Mouse (Mus musculus) megakaryocyte progenitor cell, adult 5-6 weeks (primary cell): ENCODE data around the gene Tsku. TPM values are rescaled to one million over a fixed set of nuclear protein-coding genes. Genes with fewer than 3 reads are reported as not detected.

ENCODE experiments used
- ATAC-seq: replicated peaks from 2 replicates; pipeline ENCODE4 v1.8.0; 2016; ENCODE audit warnings: mild to moderate bottlenecking, moderate TSS enrichment, inconsistent platforms; ENCODE audit not compliant: poor library complexity
- total RNA-seq, 2 experiments: library from RNA; stranded (forward) in 1 of 2; stranded (reverse) in 1 of 2; fragments of 157-497, 149-512 nt in 1 of 2; fragments of 200-1000 nt in 1 of 2; gene quantifications; 2 replicates each; pipeline versions ENCODE4 v1.2.3 to v1.2.4; 2015 to 2017

The Tsku gene
- total RNA-seq, 2 experiments from 2014 or later = not detected

DNA sequence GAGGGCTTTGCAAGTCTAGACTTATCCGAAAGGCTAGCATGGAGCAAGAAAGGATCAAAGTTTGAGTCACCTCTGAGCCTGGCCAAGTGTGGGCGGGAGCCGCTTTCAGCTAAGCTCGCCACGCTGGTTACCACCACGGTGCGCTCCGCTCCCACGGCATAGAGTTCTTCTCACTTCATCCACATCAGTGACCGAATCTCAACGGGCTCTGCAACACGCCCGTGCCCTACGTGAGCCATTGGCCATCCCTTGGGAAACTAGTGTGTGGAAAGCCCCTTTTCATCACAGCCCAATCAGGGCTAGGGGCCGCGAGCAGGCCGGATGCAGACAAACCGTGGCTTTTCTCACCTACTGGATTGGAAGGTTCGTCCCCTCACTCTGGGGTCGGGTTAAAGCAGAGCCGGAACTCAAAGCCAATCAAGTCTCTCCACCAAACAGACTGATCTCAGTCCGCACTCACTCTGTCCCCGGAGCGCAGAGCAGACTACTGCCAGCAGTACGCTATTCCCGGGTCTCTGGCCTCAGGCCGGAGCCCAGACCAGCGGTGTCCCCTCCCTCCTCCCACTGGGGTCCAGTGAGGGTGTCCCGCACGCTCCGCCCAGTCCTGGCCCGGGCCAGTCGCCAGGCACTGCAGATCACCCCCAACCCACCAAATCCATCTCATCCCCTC is 1.0 kb downstream of the Tsku start:
- peak; percentile 9; the same call in 1 of the 2 replicates for ATAC-seq

DNA sequence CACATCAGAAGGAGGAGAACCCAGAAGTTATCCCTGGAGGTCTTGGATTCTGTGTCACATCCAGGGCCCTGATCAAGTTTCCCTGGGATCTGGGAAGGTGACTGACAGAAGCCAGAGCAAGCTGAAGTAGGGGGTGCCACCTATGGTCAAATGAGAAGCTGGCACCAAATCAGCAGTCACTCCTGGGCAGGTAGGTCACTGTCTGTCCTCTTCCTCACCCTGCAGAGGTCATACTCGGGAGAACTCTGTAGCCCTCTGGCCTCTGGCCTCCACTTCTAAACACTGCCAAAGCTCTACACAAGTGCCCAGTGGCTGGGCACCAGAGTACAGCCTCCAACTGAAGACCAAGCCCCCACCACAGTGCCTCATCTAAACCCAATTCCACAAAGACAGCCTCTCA is 3.1 kb downstream of the Tsku start:
- ATAC-seq = no peak

DNA sequence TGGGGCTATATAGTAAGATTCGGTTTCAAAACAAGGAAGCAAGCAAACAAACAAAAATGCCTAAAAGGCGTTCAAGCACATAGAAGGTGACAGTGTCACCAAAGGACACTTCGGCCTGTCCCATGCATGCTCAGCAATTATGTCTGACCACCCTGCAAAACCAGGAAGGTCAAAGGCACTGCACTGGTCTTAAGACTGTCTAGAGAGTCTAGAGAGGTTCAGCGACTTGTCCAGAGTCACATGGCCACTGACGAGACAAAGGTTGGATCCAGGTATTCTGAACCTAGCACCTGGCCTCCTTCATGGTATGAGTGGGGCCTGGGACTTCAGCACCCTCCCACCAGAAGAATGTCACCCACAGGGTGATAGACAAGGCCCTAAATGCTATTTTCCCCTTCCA is 3.8 kb downstream of the Tsku start:
- ATAC-seq = no peak

DNA sequence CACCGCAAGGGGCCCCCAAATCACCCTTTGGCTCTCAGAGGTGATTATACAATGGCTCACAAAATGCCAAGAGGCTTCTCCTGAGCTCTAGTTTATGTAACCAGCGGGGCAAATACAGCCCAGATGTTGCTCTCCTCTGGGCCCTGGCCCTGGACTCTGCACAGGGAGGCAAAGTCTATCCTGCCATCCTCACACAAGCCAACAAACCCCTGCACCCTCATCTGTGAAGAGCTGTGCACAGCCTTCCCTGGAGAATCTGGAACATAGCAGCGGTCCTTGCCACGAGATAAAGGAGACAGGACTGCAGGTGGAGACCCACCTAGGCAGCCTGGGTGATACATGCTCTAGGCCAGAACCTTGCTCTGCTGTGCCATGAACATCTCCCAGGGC is 6.2 kb downstream of the Tsku start:
- no peak for ATAC-seq

DNA sequence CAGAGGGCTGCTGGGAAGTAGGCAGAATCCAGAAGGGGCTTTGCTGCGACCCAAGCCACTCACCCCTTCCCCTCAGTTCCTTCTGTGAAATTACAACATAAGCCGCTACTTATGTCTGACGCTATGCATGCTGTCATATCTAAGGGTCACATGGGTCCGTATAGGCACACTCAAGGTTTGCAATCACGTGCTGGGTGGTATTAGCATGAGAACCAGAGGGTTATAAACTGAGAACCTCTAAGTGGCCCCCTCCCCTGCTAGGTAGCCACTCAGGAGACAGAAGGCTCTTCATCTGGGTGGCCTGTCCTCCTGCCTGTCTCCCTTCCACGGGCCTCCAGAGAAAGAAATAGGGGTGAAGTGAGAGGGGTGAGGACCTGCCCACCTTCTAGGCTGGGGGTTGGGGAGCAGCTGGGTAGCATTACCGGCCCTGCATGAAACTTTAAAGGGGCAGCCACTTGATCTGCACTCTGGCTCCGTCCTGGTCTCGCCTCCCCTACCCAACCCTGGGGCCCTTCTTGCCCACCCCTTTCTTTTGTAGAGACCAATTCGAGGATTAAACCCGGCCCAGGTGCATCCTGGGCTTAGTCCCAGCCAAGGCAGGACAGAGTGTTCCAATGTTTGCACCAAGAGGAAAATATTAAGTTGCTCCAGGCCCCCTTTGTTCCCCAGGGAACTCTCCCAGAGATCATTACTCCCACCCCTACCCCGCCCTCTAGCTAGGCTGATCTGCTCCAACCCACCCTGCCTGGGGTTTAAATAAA is 6.8 kb downstream of the Tsku start:
- no peak for ATAC-seq

DNA sequence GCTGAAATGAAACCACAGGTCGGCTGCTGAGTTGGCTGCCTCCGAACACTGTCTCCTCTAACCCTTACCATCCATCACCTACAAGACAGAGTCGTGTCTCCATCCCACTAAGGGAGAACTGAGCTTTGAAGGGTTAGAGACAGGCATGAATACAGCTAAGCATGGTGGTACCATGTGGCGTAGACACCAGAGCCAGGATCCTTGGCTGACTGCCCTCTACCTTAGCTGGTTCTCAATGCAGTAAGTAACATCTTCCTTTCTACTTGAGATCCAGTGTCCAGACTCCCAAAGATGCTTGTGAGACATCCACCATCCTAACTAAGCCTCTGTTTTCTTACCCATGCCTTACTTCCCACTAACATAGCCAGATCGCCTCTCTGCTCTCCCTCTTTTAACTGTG is 7.5 kb downstream of the Tsku start:
- ATAC-seq = no peak

DNA sequence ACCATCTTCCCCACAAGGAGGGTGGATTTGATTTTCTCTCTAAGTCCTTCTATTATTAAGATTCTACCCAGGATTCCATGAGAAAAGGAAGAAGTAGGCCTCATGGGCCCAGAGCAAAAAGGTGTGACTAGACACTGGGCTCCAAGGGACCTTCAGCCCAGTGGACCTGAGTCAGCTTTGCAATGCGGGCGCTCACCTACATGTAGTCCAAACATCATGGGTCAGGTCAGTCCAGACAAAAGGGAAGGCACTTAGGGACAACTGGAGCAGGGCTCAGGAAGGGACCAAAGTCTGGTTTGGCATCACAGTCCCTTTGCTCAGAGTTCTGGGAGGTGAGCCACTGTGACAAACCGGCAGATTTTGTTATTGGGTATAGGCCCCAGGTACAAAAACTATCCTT is 9.6 kb downstream of the Tsku start:
- no peak for ATAC-seq

DNA sequence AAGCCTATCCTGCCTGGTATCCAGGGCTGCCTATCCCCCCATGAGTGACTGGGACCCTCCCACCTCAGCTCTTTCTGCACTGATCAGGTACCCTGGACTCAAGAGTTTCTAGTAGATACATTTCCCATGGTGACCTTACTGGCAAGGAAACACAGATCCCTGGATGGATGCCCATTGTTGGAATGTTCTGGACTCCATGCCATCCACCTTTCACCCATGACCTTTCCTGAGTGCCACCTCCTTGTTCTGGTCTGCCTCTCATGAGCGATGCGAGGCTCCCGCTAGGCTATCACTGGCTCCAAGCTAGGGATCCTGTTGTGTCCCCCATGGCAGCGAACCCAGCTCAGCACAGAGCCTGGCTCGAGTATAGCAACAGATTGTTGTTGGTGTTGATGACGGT is 11.3 kb downstream of the Tsku start:
- no peak for ATAC-seq

DNA sequence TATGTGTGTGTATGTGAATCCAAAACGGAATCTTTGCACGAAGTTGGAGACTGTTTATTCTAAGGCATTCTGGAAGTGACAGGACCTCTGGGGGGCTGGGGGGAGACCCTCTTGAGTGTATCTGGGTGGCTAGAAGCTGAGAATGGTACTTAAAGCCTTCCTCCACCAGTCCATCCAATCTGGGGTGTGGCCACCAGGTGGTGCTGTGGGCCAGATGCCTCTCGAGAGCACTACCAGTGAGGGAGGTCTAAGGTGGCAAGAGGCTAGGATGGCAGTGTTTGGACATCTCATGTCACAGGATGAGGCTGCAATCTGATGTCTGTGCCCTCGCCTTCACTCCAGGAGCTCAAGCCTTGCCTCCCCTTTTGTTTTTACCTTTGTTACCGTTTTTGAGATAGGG is 12.0 kb downstream of the Tsku start:
- peak; percentile 88 for ATAC-seq

DNA sequence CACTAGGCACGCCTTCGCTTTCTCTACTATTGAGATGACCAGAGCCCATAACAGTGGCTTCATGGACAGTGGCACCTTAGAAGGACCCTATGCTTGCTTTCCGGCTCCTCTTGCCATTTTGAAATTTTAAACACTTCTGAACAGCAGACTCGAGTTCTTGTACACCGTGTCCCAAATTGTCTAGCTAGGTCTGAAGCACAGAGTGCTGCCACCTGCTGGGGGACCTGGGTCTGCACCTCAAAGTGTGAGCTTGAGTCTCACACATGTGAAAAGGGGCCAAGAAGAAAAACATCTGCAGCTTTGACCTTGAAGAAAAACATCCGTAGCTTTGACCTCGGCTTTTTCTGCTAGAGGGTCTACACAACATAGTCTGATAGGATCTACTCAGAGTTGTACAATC is 13.1 kb downstream of the Tsku start:
- ATAC-seq = peak; percentile 72

DNA sequence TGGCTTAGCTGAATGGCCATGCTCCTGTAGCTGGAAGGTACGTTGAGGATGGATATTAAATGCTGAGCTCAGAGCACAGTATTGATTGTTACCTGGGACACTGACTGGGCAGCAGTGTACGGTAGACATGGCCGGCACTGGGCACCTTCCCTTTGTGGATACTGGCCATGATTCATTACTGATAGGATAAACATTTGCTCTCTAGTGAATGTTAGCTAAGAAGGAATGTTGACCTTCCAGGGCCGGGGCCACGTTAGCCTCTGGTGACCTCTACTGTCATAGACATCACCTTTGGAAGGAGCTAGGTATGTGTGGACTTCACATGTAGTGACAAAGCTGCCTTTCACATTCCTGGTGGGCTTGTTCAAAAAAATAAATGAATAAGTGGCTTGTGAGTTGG is 13.7 kb downstream of the Tsku start:
- ATAC-seq = no peak

DNA sequence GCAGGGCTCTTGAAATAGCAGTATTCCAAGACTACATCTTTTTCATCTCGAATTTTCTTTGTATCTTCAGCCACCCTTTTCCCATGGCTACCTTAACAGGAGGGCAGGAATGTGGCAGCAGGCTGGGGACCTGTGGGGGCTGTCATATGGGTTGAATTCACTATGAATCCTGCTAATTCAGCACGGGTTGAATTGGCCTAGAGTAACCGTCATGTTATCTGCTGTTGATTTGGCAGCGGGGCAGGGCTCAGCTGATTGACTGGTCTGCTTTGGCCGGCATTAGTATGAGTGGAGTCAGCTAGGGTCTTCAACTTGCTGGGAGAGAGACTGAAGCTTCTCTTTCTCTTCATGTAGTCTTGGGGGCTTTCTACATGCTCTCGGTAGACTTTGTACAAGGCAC is 16.1 kb downstream of the Tsku start:
- no peak for ATAC-seq

DNA sequence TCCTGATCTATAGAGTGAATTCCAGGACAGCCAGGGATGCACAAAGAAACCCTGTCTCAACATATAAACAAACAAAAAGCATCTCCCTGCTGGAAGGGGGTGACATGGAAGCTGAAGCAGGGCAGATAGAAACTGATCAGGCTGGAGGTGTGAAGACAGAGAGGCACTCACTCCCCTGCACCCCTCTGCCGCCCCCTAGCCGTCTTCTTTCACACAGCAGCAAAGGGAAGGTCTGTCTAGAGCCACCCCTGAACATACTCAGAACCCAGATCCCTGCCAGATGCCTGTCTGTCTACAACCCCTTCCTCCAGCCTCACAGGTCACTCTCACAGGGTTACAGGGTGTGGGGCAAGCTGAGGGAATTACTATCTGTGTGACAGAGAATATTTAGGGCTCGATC is 16.8 kb downstream of the Tsku start:
- peak; percentile 68 for ATAC-seq

DNA sequence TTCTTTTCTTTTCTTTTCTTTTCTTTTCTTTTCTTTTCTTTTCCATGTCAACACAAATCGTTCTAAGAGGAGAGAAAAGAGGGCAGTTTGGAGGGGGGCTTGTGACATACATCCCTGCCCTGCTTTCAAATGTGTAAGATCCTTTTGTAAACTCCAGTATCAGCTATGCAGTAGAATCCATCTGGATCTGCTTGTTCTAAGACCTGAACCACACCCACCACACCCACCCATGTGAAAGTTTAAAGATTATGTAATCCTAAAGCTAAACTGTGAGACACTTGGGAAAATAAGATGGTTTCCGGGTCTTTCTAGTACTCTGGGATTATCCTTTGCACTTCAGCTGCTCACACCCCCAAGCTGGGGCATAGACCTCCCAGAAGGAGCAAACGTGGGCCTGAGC is 18.9 kb downstream of the Tsku start:
- no peak for ATAC-seq

DNA sequence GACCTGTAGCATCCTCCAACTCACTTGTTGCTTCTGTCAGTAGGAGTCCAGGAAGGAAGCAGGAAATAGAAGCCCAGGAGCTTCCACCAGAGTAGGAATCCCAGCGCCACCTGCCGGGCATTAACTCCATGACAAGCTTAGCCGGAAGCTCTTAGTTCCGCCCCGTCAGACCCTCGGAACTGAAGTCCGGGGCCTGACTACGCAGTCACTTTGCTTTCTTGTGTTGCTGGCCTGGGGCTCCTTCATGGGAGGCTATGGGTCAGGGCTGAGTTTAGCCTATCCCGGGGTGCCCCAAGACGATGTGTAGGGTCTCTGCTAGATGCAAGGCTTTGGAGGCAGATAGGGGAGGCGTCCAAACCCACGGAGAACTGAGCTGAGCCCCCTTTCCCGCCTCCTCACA is 19.7 kb downstream of the Tsku start:
- peak; percentile 86 for ATAC-seq

DNA sequence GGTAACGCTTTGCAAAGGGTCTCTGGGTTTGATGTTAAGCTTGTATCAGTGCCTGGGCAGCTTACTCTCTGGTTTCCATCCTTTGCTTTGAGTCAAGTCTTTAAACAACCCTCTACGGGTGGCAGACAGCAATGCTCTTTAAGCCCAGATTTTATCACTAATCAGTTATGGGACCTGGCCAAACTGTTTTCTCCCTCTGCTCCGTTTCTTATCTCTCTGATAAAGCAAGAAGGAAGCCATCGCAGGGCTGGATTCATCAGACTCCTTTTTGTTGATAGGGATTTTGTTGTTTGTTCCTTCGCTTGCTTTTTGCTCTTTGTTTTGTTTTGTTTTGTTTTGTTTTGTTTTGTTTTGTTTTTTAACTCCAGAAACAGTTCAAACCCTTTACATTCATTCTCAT is 20.8 kb downstream of the Tsku start:
- no peak for ATAC-seq

DNA sequence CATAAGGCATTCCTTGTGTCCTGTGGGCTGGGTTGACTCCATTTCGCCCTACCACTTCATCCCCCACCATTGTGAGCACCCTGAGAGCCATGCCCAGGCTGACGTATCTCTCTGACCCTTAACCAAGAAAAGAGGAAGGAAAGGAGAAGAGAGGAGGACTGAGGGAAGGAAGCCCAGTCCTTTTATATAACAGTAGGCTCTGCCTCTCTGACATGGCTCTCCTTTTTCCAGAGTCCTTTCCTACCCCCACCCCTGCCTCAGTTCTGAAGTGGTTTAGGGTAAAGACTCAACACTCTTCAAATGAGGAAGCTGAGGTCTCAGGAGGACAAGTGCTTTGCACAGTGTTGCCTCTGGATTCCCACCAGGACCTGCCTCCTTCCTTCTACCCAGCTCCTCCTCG is 27.1 kb downstream of the Tsku start:
- ATAC-seq = peak; percentile 32

DNA sequence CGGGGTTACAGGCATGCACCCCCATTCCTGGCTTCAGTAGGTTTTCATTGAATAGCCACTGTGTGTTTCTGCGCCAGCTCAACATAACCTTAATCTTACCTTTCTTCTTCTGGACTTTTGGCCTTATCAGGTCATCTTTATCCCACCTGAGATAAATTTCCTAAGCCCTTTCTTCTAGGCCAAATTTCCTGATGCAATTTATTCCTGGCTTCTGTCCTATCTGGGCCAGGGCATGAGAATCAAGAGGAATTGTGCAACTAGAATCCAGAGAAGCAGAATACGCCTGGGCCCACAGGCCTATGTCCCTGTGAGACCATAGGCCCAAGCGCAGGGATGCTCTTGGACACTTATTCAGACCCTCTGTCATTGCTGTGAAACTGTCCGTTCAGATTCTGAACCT is 27.6 kb downstream of the Tsku start:
- ATAC-seq = no peak

DNA sequence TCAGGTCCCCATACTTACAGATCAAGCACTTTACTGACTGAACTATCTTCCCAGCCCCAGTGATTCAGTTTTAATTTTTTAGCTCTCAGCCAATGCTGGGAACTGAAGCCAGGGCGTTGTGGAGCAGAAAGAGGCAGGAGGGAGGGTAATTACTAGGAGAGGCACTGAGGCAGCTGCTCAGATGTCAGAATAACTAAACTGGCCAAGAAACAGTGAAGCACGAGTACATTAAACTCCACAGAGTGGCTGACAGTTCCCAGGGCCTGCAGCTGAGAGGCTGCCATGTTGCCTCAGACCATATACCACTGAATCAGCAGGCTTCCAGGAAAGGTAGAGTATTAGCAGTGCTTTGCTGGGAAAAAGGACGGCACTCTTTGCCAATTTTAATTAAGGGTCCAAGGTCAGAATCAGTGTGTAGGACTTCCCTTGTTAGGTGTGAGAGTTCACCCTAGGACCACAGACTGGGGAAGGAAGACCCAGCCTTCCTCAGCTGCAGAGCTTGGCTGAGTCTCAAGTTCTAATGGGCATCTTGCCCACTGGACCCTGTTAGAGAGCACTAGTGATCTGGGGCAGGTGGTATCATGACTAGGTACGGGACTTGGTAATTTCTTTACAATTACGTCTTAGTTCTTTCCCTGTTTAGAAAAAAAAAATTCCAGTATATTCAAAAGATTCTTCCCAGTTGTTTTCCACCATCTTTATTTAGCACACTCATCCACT is 28.3 kb downstream of the Tsku start:
- ATAC-seq = no peak

DNA sequence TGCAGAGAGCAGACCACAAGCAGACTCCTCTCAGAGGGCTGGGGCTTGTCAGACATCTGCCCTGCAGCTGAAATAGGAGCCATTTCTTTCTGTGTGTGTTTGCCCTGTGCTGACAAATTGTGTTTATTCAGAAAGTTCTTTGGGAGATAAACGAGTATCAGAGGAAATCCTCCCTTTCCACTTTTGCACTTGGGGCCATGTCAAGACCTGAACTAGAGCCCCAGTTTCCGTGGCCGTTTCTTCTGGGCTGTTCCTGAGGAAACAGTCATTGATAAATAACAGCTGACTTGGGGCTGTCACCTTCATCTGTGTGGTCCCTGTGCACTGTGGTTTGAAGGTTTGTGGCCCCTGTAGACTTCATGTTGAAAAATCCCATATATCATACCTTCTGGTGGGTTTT is 29.2 kb downstream of the Tsku start:
- no peak for ATAC-seq

DNA sequence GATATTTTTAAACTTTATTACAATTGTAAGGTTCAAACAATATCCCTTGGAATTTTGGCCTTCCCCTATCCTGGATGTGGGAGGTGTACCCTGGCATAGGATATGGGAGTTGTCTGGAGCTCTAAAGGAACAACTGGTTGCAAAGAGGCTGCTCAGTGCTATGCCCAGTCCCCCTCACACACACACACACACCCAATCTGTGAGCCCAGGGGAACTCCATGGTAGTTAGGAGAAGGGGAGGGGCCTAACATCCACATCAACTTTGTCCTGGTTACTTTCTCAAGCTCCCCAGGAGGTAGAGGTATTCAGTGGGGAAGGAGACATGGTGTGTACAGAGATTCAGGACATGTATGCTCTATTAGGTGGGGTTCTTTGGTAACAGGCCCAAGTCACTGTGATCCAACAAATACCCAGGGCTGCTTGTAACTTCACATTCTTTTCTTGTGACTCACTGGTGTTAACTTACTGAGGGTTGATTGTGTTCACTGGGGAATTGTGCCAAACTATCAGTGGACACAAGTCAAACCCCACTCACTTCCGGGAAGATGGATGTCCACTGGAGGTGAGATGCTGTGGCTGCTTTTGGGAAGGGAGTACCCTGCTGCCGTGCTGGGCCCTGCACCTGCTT is 30.6 kb downstream of the Tsku start:
- peak; percentile 2; the same call in 1 of the 2 replicates for ATAC-seq
